Mouse (Mus musculus) liver, postnatal 0 days (tissue): ENCODE data around the gene Cox20. TPM values are rescaled to one million over a fixed set of nuclear protein-coding genes. Genes with fewer than 3 reads are reported as not detected.

Experiments
- ATAC-seq: fragments of 200-750 bp; cut with Nextera tagmentation; 2 replicates; pipeline ENCODE4 v1.8.0; 2017; ENCODE audit warnings: mild to moderate bottlenecking, moderate library complexity
- DNase-seq: peaks from one replicate; pipeline ENCODE4 v3.0.0-alpha.2; 2016
- H3K27ac ChIP-seq: fragments of 300-500 bp; sonication (generic); 2 replicates; pipeline ENCODE4 v1.5.1; 2014; ENCODE audit warnings: antibody characterized with exemption, moderate library complexity, mild to moderate bottlenecking, low read depth
- H3K27me3 ChIP-seq: fragments of 300-500 bp; sonication (generic); 2 replicates; pipeline ENCODE4 v1.6.1; 2014; ENCODE audit warnings: low read length, control low read depth, mixed read lengths; ENCODE audit not compliant: insufficient read depth
- H3K36me3 ChIP-seq: fragments of 300-500 bp; sonication (generic); replicated peaks from 2 replicates; pipeline ENCODE4 v1.6.1; 2014; ENCODE audit warnings: mild to moderate bottlenecking, control low read depth, low read length, moderate library complexity, mixed read lengths; ENCODE audit not compliant: insufficient read depth
- H3K4me1 ChIP-seq: fragments of 300-500 bp; sonication (generic); 2 replicates; pipeline ENCODE4 v1.6.1; 2014; ENCODE audit warnings: antibody characterized with exemption, mild to moderate bottlenecking, control low read depth; ENCODE audit not compliant: insufficient read depth
- H3K4me2 ChIP-seq: fragments of 300-500 bp; sonication (generic); 2 replicates; pipeline ENCODE4 v1.6.1; 2014; ENCODE audit warnings: low read depth, mild to moderate bottlenecking, low read length, moderate library complexity, mixed read lengths
- H3K4me3 ChIP-seq: fragments of 300-500 bp; sonication (generic); 2 replicates; pipeline ENCODE4 v1.5.1; 2014; ENCODE audit warnings: low read depth, low read length
- H3K9ac ChIP-seq: fragments of 300-500 bp; sonication (generic); replicated peaks from 2 replicates; pipeline ENCODE4 v1.6.1; 2014; ENCODE audit warnings: mild to moderate bottlenecking, moderate library complexity
- H3K9me3 ChIP-seq: fragments of 300-500 bp; sonication (generic); 2 replicates; pipeline ENCODE4 v1.6.1; 2016; ENCODE audit warnings: mild to moderate bottlenecking, control low read depth, low read length, mixed read lengths
- CTCF ChIP-seq: sonication (generic); IDR thresholded peaks from 2 replicates; pipeline ENCODE4 v1.5.1; 2016; ENCODE audit warnings: antibody characterized with exemption, low read depth
- EP300 ChIP-seq: IDR thresholded peaks from 2 replicates; pipeline ENCODE4 v1.6.1; 2016; ENCODE audit warnings: antibody characterized with exemption, low read depth, mild to moderate bottlenecking
- WGBS: fragments of 180-500 bp; shearing (Covaris S2); extraction: QIAGEN DNeasy Blood & Tissue Kit; methylation state at CpG from one replicate; pipeline ENCODE4 v1.1.7; 2014; ENCODE audit not compliant: insufficient replicate concordance; 5-methylcytosine and 5-hydroxymethylcytosine counted together
- polyA plus RNA-seq: library from polyadenylated mRNA; unstranded; fragments of >200 nt; fragmentation: Nextera tagmentation; extraction: Ambion mirVana; gene quantifications from 2 replicates; pipeline ENCODE4 v1.2.1, GENCODE M21; 2015

Gene Cox20
- polyA plus RNA-seq, 1 experiment from 2014 or later = 98.3 TPM

DNA sequence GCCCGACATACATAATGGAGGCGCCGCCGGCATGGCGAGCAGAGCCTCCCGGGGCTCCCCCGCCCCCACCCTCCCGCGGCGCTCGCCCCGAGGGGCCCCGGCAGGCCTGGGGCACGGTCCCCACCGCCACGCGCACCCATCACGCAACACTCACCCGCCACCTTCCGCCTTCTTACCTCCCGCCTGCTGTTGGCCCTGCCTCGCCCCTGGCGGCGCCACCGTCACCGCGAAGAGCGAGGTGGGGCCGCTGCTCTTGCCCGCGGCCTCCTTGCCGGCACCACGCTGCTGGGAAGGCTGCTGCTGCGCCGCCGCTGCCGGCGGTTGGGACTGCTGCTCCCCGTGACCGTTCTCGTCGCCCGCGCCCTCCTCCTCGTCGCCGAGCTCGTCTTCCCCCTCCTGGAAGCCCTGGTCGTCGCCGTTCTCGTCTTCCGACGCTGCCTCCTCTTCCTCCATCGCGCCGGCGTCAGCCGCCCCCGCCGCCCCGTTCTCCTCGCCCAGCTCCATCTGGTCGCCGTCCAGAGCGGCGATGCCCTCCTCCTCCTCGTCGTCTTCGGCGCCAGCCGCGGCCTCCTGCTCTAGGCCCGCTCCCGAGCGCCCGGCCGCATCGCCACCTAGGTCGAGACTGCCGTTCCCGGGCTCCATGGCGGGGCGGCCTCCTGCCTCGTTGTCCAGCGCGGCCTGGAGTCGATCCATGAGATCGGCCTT lies 18.0 kb downstream of the Cox20 start:
- no peak for DNase-seq

DNA sequence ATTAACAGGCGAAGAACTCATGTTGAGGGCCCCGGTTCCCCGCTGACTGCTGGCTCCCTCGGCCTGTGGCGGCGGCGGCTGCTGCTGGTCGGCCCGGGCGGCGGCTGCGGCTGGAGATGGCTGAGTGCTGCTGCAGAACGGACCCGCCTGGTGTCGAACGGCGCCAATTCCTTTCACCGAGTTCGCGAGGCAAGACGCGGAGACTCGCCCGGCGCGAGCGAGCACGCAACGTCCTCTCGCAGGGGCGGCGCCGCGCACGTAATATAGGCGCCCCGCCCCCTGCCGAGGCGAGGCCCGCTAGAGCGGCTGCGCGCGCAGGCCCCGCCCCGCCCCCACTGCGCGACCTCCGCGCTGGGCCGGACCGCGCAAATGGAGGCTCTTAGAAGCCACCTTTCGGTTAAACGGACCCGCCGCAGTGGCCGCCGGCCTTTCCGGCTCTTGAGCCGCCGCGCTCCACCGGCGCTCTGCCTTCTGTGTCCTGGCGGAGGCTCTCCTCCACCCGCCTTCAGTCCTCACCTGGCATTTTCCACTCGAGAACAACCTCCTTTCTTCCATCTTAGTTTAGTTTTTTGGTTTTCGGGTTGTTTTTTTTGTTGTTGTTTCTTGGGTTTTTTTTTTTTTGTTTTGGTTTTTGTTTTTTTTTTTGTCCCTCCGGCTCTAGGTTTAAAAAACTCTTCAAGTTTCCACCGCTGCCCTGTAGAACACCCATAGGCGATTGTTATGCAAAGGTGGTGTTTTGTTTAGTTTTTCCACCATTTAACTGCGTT lies 18.8 kb downstream of the Cox20 start, which contains the start of gene Hnrnpu:
Gene Hnrnpu, minus strand, starts transcription at position 247 of the 767 bp plus-strand sequence.
- peak within 1 kb of the TSS; percentile 100 for H3K9ac ChIP-seq
- H3K4me3 ChIP-seq = peak within 1 kb of the TSS; percentile 98
- ATAC-seq (peak; percentile 83), DNase-seq (peak; percentile 97)
- no peaks in the 10 kb centered on the region for H3K9me3 ChIP-seq
- H3K27me3 ChIP-seq = no peaks in the 10 kb centered on the region
- peak within 1 kb of the TSS; percentile 89 for H3K4me2 ChIP-seq
- WGBS = under 1% methylated on average over 70 of the region's 73 CpGs
- peak within 1 kb of the TSS; percentile 100 for H3K27ac ChIP-seq
- peak; percentile 9; the same call in 1 of the 2 replicates for TF ChIP-seq CTCF
- TF ChIP-seq EP300 = 0 out of 2 replicates have a peak, but pooled peaks have one; percentile 15
- H3K4me1 ChIP-seq = peaks cover 12% of the 10 kb centered on the region
- H3K36me3 ChIP-seq = peaks cover 22% of the 10 kb centered on the region

More for the DNA sequence above, 18.0 kb downstream of the Cox20 start:
- peaks cover 30% of the 10 kb centered on the region for H3K36me3 ChIP-seq
- peak overlapping the region; percentile 89 for H3K4me2 ChIP-seq
- peak; percentile 43 for ATAC-seq
- H3K9me3 ChIP-seq = no peaks in the 10 kb centered on the region
- H3K4me1 ChIP-seq = peaks cover 14% of the 10 kb centered on the region
- H3K9ac ChIP-seq = peak overlapping the region; percentile 100
- H3K27ac ChIP-seq = peak overlapping the region; percentile 100
- H3K4me3 ChIP-seq = peak overlapping the region; percentile 98
- TF ChIP-seq CTCF (peak; percentile 26; the same call in 1 of the 2 replicates), EP300 (no peak)
- under 1% methylated on average over 74 of the region's 89 CpGs for WGBS
- H3K27me3 ChIP-seq = no peaks in the 10 kb centered on the region

DNA sequence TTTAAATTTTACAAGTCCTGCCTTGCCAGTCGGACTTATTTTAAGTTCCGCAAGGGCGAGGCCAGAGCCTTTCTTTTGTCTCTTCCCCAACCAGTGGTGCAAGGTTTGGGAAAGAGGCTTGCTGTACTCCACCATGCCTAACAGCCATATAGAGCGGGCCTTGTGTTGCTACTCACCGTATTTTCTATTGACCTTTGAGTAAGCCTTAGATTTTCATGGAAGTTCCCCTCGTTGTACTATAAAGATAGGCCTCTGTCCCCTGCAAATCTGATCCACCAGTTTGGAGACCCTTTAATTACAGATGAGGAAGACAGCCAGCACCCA lies 19.4 kb downstream of the Cox20 start:
- peak overlapping the region; percentile 89 for H3K4me2 ChIP-seq
- ATAC-seq = no peak
- H3K9ac ChIP-seq = peak overlapping the region; percentile 100
- 5% methylated on average over 6 of the region's 6 CpGs for WGBS
- no peaks in the 10 kb centered on the region for H3K27me3 ChIP-seq
- H3K9me3 ChIP-seq = no peaks in the 10 kb centered on the region
- TF ChIP-seq CTCF (no peak), EP300 (no peak)
- peak overlapping the region; percentile 98 for H3K4me3 ChIP-seq
- peak overlapping the region; percentile 100 for H3K27ac ChIP-seq
- DNase-seq = peak; percentile 44
- H3K4me1 ChIP-seq = peaks cover 8% of the 10 kb centered on the region
- H3K36me3 ChIP-seq = peaks cover 17% of the 10 kb centered on the region

DNA sequence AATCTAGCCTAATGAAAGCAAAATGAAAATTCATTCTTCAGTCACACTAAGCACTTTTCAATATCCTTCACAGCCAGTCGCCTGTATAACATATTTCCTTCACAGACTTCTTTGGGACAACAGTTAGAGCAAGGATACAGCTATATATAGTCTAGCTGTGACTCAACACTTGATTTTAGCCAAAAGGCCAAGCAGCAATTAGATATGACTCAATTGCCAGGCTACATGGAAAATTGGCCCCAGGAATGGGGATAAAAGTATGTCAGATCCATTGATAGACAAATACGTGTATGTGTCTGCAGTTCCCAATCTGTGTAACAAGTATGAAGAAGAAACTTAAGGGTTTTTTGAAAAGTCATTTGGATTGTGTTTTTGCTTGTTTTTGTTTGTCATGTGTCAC lies 21.3 kb downstream of the Cox20 start:
- no peak for DNase-seq
- no peak for ATAC-seq

GRCm38 (mm10) chr1:178341435-178341834 lies 22.5 kb downstream of the Cox20 start:
- no peak overlapping the region for H3K9ac ChIP-seq
- DNase-seq (no peak), ATAC-seq (no peak)
- 69% methylated on average over 3 of the region's 3 CpGs for WGBS
- no peaks in the 10 kb centered on the region for H3K27me3 ChIP-seq
- H3K4me1 ChIP-seq = peaks cover 6% of the 10 kb centered on the region
- no peaks in the 10 kb centered on the region for H3K9me3 ChIP-seq
- no peak overlapping the region for H3K4me2 ChIP-seq
- no peak for TF ChIP-seq CTCF
- TF ChIP-seq EP300 = no peak
- no peaks in the 10 kb centered on the region for H3K36me3 ChIP-seq
- no peak overlapping the region for H3K4me3 ChIP-seq
- no peak overlapping the region for H3K27ac ChIP-seq

More for the DNA sequence above, 21.3 kb downstream of the Cox20 start:
- Histone ChIP-seq H3K27ac (no peak overlapping the region), H3K36me3 (peaks cover under 1% of the 10 kb centered on the region; the same call in 1 of the 2 replicates), H3K4me1 (peaks cover 6% of the 10 kb centered on the region), H3K4me2 (no peak overlapping the region), H3K9me3 (no peaks in the 10 kb centered on the region), H3K4me3 (no peak overlapping the region), H3K27me3 (no peaks in the 10 kb centered on the region), H3K9ac (no peak overlapping the region)
- WGBS = 93% methylated on average over 2 of the region's 2 CpGs
- no peak for TF ChIP-seq CTCF
- TF ChIP-seq EP300 = no peak

DNA sequence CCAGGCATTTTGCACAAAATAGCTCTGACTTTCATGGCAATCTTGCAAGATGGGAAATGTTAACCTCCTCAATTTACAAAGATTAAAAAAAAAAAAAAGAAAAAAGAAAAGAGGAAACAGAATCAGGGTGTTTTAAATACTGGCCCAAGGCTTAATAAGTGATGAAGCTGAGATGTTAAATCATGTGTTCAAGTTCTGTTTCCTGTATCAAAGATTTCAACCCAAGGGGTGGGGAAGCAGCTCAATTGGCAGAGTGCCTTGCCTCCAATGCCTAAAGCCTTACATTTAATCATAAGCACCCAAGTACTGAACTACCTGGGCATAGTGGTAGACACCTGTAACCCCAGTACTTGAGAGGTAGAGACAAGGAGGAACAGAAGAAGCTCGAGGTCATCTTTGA lies 23.1 kb downstream of the Cox20 start:
- Histone ChIP-seq H3K9ac (no peak overlapping the region), H3K36me3 (no peaks in the 10 kb centered on the region), H3K4me3 (no peak overlapping the region), H3K4me2 (no peak overlapping the region), H3K27me3 (no peaks in the 10 kb centered on the region), H3K27ac (no peak overlapping the region), H3K9me3 (no peaks in the 10 kb centered on the region), H3K4me1 (peaks cover 6% of the 10 kb centered on the region)
- DNase-seq (no peak), ATAC-seq (no peak)
- WGBS = 63% methylated on average over 1 of the region's 1 CpGs
- no peak for TF ChIP-seq CTCF
- TF ChIP-seq EP300 = no peak
